Mouse (Mus musculus): ENCODE measurements around the gene B230104I21Rik.

B230104I21Rik gene

DNA sequence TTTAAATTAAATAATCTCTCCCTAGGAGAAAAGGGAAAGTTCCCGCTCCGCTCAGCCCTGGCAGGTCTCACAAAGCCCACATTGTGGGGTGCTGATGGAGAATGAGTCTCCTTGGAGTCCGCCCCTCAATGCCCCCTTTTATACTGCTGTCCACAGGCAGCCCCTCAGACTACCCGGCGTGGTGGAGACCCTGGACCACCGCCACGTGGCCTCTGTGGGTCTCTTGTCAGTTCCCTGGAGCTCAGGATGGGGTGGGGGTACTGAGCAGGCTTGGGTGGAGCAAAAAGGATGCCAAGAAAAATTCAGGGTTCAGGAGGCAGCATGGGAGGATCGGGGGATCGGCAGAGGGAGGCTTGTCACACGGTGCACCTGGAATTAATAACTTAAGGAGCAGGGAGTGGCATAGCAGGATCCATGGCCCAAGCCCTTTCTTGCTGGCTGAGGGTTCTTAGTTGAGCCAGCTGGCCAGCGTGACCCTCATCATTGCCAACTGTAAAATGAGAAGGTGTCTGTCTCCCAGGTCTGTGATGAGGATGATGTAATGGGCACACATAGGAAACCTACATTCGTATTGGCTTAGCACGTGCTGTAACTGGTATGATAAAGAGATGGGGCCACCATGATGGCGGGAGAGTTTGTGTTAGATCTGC is 60.9 kb downstream of the B230104I21Rik start:
- no peak for DNase-seq

Measured in thymus, postnatal 14 days (tissue).